Mouse (Mus musculus) bone marrow, adult 2 months (tissue): ENCODE results near the gene Wnt9a. TPM values are rescaled to one million over a fixed set of nuclear protein-coding genes. Genes with fewer than 3 reads are reported as not detected.

Experiments
- H3K27ac ChIP-seq: fragments of 200-500 bp; 2 replicates; pipeline ENCODE4 v1.5.1; 2012; ENCODE audit warnings: low read depth, mild to moderate bottlenecking, control low read depth, inconsistent platforms, low read length; ENCODE audit not compliant: control insufficient read depth, poor library complexity, insufficient read depth
- H3K4me1 ChIP-seq: fragments of 200-500 bp; 2 replicates; pipeline ENCODE4 v1.6.1; 2011; ENCODE audit warnings: low read length; ENCODE audit not compliant: control insufficient read depth, insufficient read depth
- H3K4me3 ChIP-seq: fragments of 200-500 bp; replicated peaks from 2 replicates; pipeline ENCODE3; 2011; ENCODE audit warnings: mild to moderate bottlenecking, low read depth, low read length, control low read depth; ENCODE audit not compliant: control insufficient read depth
- CTCF ChIP-seq: fragments of 200-500 bp; IDR thresholded peaks from 2 replicates; pipeline ENCODE4 v1.5.1; 2011; ENCODE audit warnings: low read length, control low read depth; ENCODE audit not compliant: control insufficient read depth, insufficient read depth
- POLR2A ChIP-seq: fragments of 200-500 bp; IDR thresholded peaks from 2 replicates; pipeline ENCODE4 v1.6.1; 2011; ENCODE audit warnings: low read depth, mild to moderate bottlenecking, control low read depth, low read length, borderline replicate concordance; ENCODE audit not compliant: control insufficient read depth
- WGBS: fragments of 180-500 bp; shearing (Covaris S2); methylation state at CpG from one replicate; pipeline ENCODE4 v1.1.7; 2018; 5-methylcytosine and 5-hydroxymethylcytosine counted together
- polyA plus RNA-seq: library from polyadenylated mRNA; stranded (reverse); fragments of >200 nt; gene quantifications from 2 replicates; pipeline ENCODE4 v1.2.4, GENCODE M21; 2011; ENCODE audit warnings: low replicate concordance; ENCODE audit not compliant: missing spikeins, insufficient read depth, insufficient read length

Gene Wnt9a
- polyA plus RNA-seq, 1 experiment = not detected

GRCm38 (mm10) chr11:59336381-59336780 lies 29.7 kb downstream of the Wnt9a start:
- TF ChIP-seq POLR2A = no peak
- 68% methylated on average over 1 of the region's 1 CpGs for WGBS
- Histone ChIP-seq H3K4me1 (no peaks in the 10 kb centered on the region), H3K27ac (no peak overlapping the region), H3K4me3 (no peak overlapping the region)

- Histone ChIP-seq H3K27ac (no peak overlapping the region), H3K4me3 (no peak overlapping the region), H3K4me1 (no peaks in the 10 kb centered on the region)
- 79% methylated on average over 13 of the region's 13 CpGs for WGBS
- no peak for TF ChIP-seq CTCF
- TF ChIP-seq POLR2A = no peak
Measured at GRCm38 (mm10) chr11:59337955-59338735, 31.4 kb downstream of the Wnt9a start.

- Histone ChIP-seq H3K27ac (no peak overlapping the region), H3K4me3 (no peak overlapping the region), H3K4me1 (no peaks in the 10 kb centered on the region)
- 80% methylated on average over 2 of the region's 2 CpGs for WGBS
- TF ChIP-seq CTCF (no peak), POLR2A (no peak)
Measured at GRCm38 (mm10) chr11:59338736-59339120, 32.0 kb downstream of the Wnt9a start.

- Histone ChIP-seq H3K27ac (no peak overlapping the region), H3K4me1 (no peaks in the 10 kb centered on the region), H3K4me3 (no peak overlapping the region)
- 11% methylated on average over 5 of the region's 5 CpGs for WGBS
- TF ChIP-seq CTCF (no peak), POLR2A (no peak)
Measured at GRCm38 (mm10) chr11:59342956-59343355, 36.2 kb downstream of the Wnt9a start.

GRCm38 (mm10) chr11:59346166-59346910 lies 39.6 kb downstream of the Wnt9a start:
- no peak for TF ChIP-seq POLR2A
- TF ChIP-seq CTCF = no peak
- Histone ChIP-seq H3K27ac (no peak overlapping the region; the same call in 1 of the 2 replicates), H3K4me3 (no peak overlapping the region), H3K4me1 (no peaks in the 10 kb centered on the region)
- 73% methylated on average over 11 of the region's 11 CpGs for WGBS

- WGBS = 92% methylated on average over 2 of the region's 2 CpGs
- TF ChIP-seq CTCF (no peak), POLR2A (no peak)
- Histone ChIP-seq H3K27ac (no peak overlapping the region), H3K4me1 (no peaks in the 10 kb centered on the region), H3K4me3 (no peak overlapping the region)
Measured at GRCm38 (mm10) chr11:59350326-59350725, 43.6 kb downstream of the Wnt9a start.

GRCm38 (mm10) chr11:59354793-59355192 lies 48.1 kb downstream of the Wnt9a start:
- TF ChIP-seq CTCF (no peak), POLR2A (no peak)
- H3K4me1 ChIP-seq = no peaks in the 10 kb centered on the region
- WGBS = 77% methylated on average over 4 of the region's 4 CpGs
- H3K27ac ChIP-seq = no peak overlapping the region
- no peak overlapping the region for H3K4me3 ChIP-seq

GRCm38 (mm10) chr11:59356874-59357289 lies 50.2 kb downstream of the Wnt9a start:
- Histone ChIP-seq H3K4me3 (no peak overlapping the region), H3K4me1 (no peaks in the 10 kb centered on the region), H3K27ac (no peak overlapping the region)
- 78% methylated on average over 11 of the region's 11 CpGs for WGBS
- TF ChIP-seq CTCF (no peak), POLR2A (no peak)

GRCm38 (mm10) chr11:59361291-59361690 lies 54.6 kb downstream of the Wnt9a start:
- no peak for TF ChIP-seq CTCF
- TF ChIP-seq POLR2A = no peak
- Histone ChIP-seq H3K27ac (no peak overlapping the region), H3K4me3 (no peak overlapping the region), H3K4me1 (no peaks in the 10 kb centered on the region)
- WGBS = 70% methylated on average over 9 of the region's 9 CpGs
